Mouse (Mus musculus) lung, adult 10 weeks (tissue): Measurements from ENCODE around the gene Gmip. TPM values are rescaled to one million over a fixed set of nuclear protein-coding genes. Genes with fewer than 3 reads are reported as not detected.

Experiments used
- polyA plus RNA-seq: library from polyadenylated mRNA; stranded (reverse); fragments of 350-450 nt; fragmentation: Illumina TruSeq; extraction: RNeasy Lipid Tissue Mini Kit (QIAGEN cat#74804); gene quantifications from one replicate; pipeline ENCODE4 v1.2.3, GENCODE M21; 2014; ENCODE audit warnings: low read depth, low replicate concordance; ENCODE audit not compliant: insufficient read depth

Gmip gene
- polyA plus RNA-seq: 12.9 TPM

GRCm38 (mm10) chr8:69808094-69808863 lies at the start of gene Gmip:
Gmip (plus strand) TSS chr8:69808679.

DNA sequence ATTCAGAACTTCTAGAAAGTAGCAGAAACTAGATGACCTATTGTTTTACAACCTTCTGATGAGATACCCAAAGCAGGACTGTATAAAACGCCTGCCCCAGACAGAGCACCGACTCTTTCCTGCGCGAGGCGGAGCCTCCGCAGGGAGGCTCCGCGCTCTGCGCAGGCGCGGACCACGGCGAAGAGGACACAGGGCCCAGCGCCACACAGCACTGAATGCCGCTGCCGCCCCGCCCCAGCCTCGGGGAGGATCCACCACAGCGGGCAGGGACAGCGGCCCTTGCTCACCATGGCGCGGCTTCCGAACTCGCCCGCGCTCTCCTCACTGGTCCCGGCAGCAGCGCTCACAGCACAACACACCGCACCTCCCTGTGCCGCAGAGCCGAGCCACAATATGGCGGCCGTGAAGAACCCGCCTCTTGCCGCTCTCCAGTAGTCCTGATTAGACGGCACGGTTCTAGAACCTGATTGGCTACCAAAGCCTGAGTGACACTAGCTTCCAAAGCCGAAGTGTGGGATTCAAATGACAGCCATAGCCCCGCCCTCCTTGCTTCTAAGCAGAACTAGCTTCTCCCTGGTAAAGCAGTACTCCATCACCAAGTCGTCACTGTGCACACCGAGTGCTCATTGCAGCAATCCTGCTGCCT lies 33.9 kb upstream of the Gmip start, which contains the start of gene Gm20422:
Gm20422 (minus strand) TSS at position 384 of the 646 bp plus-strand sequence.

GRCm38 (mm10) chr8:69790773-69791367 lies 17.6 kb upstream of the Gmip start, which contains the start of the genes Atp13a1 and Zfp866:
Atp13a1 (plus strand) TSS chr8:69791163.
Zfp866 (minus strand) TSS chr8:69791178.

DNA sequence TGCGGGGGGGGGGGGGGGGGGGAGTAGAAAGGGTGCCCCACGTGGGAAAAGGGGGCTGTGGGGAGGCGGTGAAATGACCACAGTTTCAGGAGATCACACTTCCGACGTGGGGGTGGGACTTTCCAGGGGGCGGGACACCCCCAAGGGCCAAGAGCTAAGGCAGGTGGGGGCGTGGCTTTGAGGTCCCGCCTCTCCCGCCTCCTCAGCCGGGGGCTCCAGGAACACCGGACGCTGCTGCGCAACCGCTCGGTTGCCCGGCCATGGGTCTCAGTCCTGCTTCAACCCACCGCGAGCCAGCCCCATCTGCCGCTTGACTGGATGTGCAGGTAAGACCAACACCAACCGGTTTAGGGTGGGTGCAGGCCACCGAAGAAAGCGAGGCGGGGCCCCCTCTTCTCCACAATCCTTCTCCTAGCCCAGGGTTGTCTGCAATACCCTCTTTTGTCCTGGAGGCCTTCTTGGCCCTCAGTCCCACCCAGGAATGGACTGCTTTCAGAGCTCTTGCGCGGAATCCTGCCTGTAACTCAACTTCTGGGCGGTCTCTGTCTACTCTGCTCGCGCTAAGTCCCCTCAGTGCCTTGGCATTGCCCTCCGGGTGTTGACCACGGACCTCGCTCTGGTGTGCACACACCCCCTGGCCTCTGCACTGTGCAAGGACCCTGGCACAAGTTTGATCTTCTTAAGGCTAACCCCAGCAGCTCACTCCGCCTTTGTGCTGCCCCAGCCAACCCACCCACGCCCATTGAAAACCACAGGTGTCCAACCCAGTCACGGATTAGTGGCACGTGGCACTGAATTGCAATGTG lies 14.1 kb downstream of the Gmip start, which contains the start of gene Lpar2:
Lpar2 (plus strand) TSS at position 44 of the 806 bp plus-strand sequence.

GRCm38 (mm10) chr8:69832298-69832853 lies 23.9 kb downstream of the Gmip start, which contains the start of gene Pbx4:
Pbx4 (plus strand) TSS chr8:69832491.

Other genes starting within 250 kb of the Gmip start
- gene Zfp868, start 183.1 kb upstream of the Gmip start, polyA plus RNA-seq: 8.6 TPM
- gene Zfp964, start 154.2 kb upstream of the Gmip start, polyA plus RNA-seq: 1.1 TPM
- 14.2 TPM for gene Zfp869, start 98.0 kb upstream of the Gmip start, polyA plus RNA-seq
- gene Zfp963, start 58.7 kb upstream of the Gmip start, polyA plus RNA-seq: 4.0 TPM
- not detected for gene Gm20422, start 33.8 kb upstream of the Gmip start, polyA plus RNA-seq
- gene Atp13a1, start 17.5 kb upstream of the Gmip start, polyA plus RNA-seq: 13.8 TPM
- gene Zfp866, start 17.5 kb upstream of the Gmip start, polyA plus RNA-seq: 11.1 TPM
- 1.1 TPM for gene Lpar2, start 13.8 kb downstream of the Gmip start, polyA plus RNA-seq
- 2.6 TPM for gene Pbx4, start 23.8 kb downstream of the Gmip start, polyA plus RNA-seq
- 0.38 TPM for gene Cilp2, start 79.0 kb downstream of the Gmip start, polyA plus RNA-seq
- gene Tssk6, start 93.5 kb downstream of the Gmip start, polyA plus RNA-seq: 0.35 TPM
- gene Ndufa13, start 93.9 kb downstream of the Gmip start, polyA plus RNA-seq: 137 TPM
- gene Yjefn3, start 94.0 kb downstream of the Gmip start, polyA plus RNA-seq: 2.1 TPM
- 24.1 TPM for gene Gatad2a, start 187.7 kb downstream of the Gmip start, polyA plus RNA-seq
- gene Mau2, start 234.1 kb downstream of the Gmip start, polyA plus RNA-seq: 17.0 TPM
- gene Sugp1, start 234.1 kb downstream of the Gmip start, polyA plus RNA-seq: 13.9 TPM